ENCODE assay signal across 24 mouse cellular contexts in genomic region chr1:59355440-59355839, GRCm38 (mm10).
DNase-seq lines count a peak whose midpoint lies in the region; ATAC-seq lines count a peak whose summit lies in the region.
"Had no signal": no experiment of that assay in that cellular context is flagged by ENCODE, and none has a peak within 500 bp of the region (broad histone marks: within the 10 kb centered on the region; RNA-seq: fewer than 3 reads in every experiment).

No protein-coding gene starts in this region.

- no peaks in the 10 kb centered on the region for H3K9me3 ChIP-seq in liver, embryonic 12.5 days (replicated peaks)
- H3K9me3 ChIP-seq: midbrain, embryonic 12.5 days; stomach, embryonic 15.5 days had no signal

- peak overlapping the region; percentile 27; the same call in 1 of the 2 replicates for H3K27ac ChIP-seq in liver, embryonic 12.5 days
- H3K27ac ChIP-seq: forebrain, embryonic 13.5 days; gastrocnemius, adult 2 months; heart, embryonic 13.5 days; hindbrain, postnatal 0 days; left cerebral cortex, adult 2 months; midbrain, embryonic 12.5 days; stomach, embryonic 15.5 days had no signal

- no peaks in the 10 kb centered on the region for H3K36me3 ChIP-seq in liver, embryonic 12.5 days
- H3K36me3 ChIP-seq: heart, embryonic 13.5 days; midbrain, embryonic 12.5 days; stomach, embryonic 15.5 days had no signal

- peaks cover 22% of the 10 kb centered on the region for H3K4me1 ChIP-seq in liver, embryonic 12.5 days
- H3K4me1 ChIP-seq: forebrain, embryonic 13.5 days; heart, embryonic 13.5 days; midbrain, embryonic 12.5 days; stomach, embryonic 15.5 days had no signal

- WGBS in liver, embryonic 12.5 days (ENCODE audit: insufficient replicate concordance) = 36% methylated on average over 9 of the region's 9 CpGs

- peak; percentile 81 for ATAC-seq in liver, embryonic 12.5 days
- ATAC-seq in megakaryocyte progenitor cell, adult 5-6 weeks (replicated peaks; ENCODE audit: poor library complexity) = peak; percentile 85
- ATAC-seq: CD4-positive, CD25-positive, alpha-beta regulatory T cell, adult 4 months; forebrain, embryonic 13.5 days; hindbrain, postnatal 0 days; intestine, embryonic 16.5 days had no signal

- H3K9ac ChIP-seq in liver, embryonic 12.5 days = no peak overlapping the region
- H3K9ac ChIP-seq: forebrain, embryonic 13.5 days; heart, embryonic 13.5 days; midbrain, embryonic 12.5 days; stomach, embryonic 15.5 days had no signal

- H3K27me3 ChIP-seq in liver, embryonic 12.5 days (replicated peaks) = no peaks in the 10 kb centered on the region
- H3K27me3 ChIP-seq: forebrain, embryonic 13.5 days; midbrain, embryonic 12.5 days; stomach, embryonic 15.5 days had no signal

- peak; percentile 61 for DNase-seq in heart, adult 11 months
- DNase-seq in heart, adult 8-10 months (ENCODE audit: low spot score) = no peak
- DNase-seq in c-Kit-positive CD71-negative TER-119-negative erythroid progenitor cells, embryonic 14.5 days (ENCODE audit: low read depth) = peak; percentile 45
- DNase-seq in kidney, postnatal 36 days = no peak
- DNase-seq in right cerebral cortex, adult 18-20 months = no peak
- no peak for DNase-seq in kidney, adult 9 months
- DNase-seq: adrenal gland, postnatal 14 days; cerebellum, adult 18-20 months; cerebellum, postnatal 36 days; gastrocnemius, adult 2 months; heart, postnatal 14 days; kidney, postnatal 4 days; retina, postnatal 1 day; thymus, postnatal 25 days had no signal

- peak overlapping the region; percentile 46 for H3K4me2 ChIP-seq in liver, embryonic 12.5 days
- H3K4me2 ChIP-seq: forebrain, embryonic 13.5 days; heart, embryonic 13.5 days; midbrain, embryonic 12.5 days; stomach, embryonic 15.5 days had no signal

- no peak overlapping the region for H3K4me3 ChIP-seq in liver, embryonic 12.5 days
- H3K4me3 ChIP-seq: forebrain, embryonic 13.5 days; gastrocnemius, adult 2 months; heart, embryonic 13.5 days; left cerebral cortex, adult 2 months; midbrain, embryonic 12.5 days; stomach, embryonic 15.5 days had no signal

Comparison
In these comparisons a context has a peak if more than half of its experiments do, and no peak if none do; other contexts are left out.
1. DNase-seq: peak in heart, adult 11 months (single experiment) and c-Kit-positive CD71-negative TER-119-negative erythroid progenitor cells, embryonic 14.5 days (single experiment); none in heart, adult 8-10 months (single experiment), kidney, postnatal 36 days (0 of 2), right cerebral cortex, adult 18-20 months (single experiment) and kidney, adult 9 months (single experiment).